Mouse (Mus musculus) embryonic facial prominence, embryonic 15.5 days (tissue): ENCODE results near the gene Cdkl2. TPM values are rescaled to one million over a fixed set of nuclear protein-coding genes. Genes with fewer than 3 reads are reported as not detected.

Experiments
- ATAC-seq: fragments of 200-750 bp; cut with Nextera tagmentation; 2 replicates; pipeline ENCODE4 v1.8.0; 2017; ENCODE audit warnings: low read depth, moderate TSS enrichment; ENCODE audit not compliant: insufficient number of reproducible peaks, low FRiP score, low TSS enrichment
- H3K27ac ChIP-seq: fragments of 300-500 bp; sonication (generic); replicated peaks from 2 replicates; pipeline ENCODE4 v1.5.1; 2015; ENCODE audit warnings: mild to moderate bottlenecking, inconsistent platforms
- H3K27me3 ChIP-seq: fragments of 300-500 bp; sonication (generic); 2 replicates; pipeline ENCODE4 v1.6.1; 2015; ENCODE audit warnings: inconsistent platforms
- H3K36me3 ChIP-seq: fragments of 300-500 bp; sonication (generic); 2 replicates; pipeline ENCODE4 v1.6.1; 2015; ENCODE audit warnings: mild to moderate bottlenecking, inconsistent platforms
- H3K4me1 ChIP-seq: fragments of 300-500 bp; sonication (generic); 2 replicates; pipeline ENCODE4 v1.6.1; 2015; ENCODE audit warnings: inconsistent platforms
- H3K4me2 ChIP-seq: fragments of 300-500 bp; sonication (generic); replicated peaks from 2 replicates; pipeline ENCODE4 v1.6.1; 2015; ENCODE audit warnings: mild to moderate bottlenecking, inconsistent platforms
- H3K4me3 ChIP-seq: fragments of 300-500 bp; sonication (generic); replicated peaks from 2 replicates; pipeline ENCODE4 v1.5.1; 2015; ENCODE audit warnings: mild to moderate bottlenecking, inconsistent platforms
- H3K9ac ChIP-seq: fragments of 300-500 bp; sonication (generic); 2 replicates; pipeline ENCODE4 v1.6.1; 2015; ENCODE audit warnings: inconsistent platforms
- H3K9me3 ChIP-seq: fragments of 300-500 bp; sonication (generic); replicated peaks from 2 replicates; pipeline ENCODE4 v1.6.1; 2016; ENCODE audit warnings: inconsistent platforms
- WGBS: fragments of 180-500 bp; shearing (Covaris S2); methylation state at CpG from one replicate; pipeline ENCODE4 v1.1.7; 2015; 5-methylcytosine and 5-hydroxymethylcytosine counted together
- polyA plus RNA-seq: library from polyadenylated mRNA; unstranded; fragments of >200 nt; fragmentation: Nextera tagmentation; extraction: Ambion mirVana; gene quantifications from 2 replicates; pipeline ENCODE4 v1.2.1, GENCODE M21; 2015

Gene Cdkl2
- polyA plus RNA-seq, 1 experiment from 2014 or later, result 5.2 TPM

DNA sequence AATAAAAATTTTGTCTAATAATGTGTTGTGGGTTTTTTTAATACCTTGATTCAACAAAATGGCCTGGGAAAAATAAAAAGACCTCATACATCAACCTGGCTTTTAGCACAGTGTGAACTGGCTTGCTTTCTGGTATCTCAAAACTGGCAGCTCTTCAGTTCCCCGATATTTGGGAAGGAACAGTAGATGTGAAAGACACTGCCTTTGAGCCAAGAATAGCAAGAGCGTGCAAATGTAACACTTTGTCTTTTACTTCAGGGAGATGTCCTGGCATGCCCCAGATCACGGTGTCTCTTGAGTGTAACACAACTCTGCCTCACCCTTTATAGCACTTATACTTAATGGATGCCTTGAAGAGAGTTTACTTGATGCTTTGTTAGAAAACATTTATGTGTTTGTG, 71.6 kb downstream of the Cdkl2 start:
- Histone ChIP-seq H3K4me2 (no peak overlapping the region), H3K36me3 (no peaks in the 10 kb centered on the region), H3K4me1 (no peaks in the 10 kb centered on the region), H3K27me3 (no peaks in the 10 kb centered on the region), H3K9ac (no peak overlapping the region), H3K4me3 (no peak overlapping the region), H3K27ac (no peak overlapping the region), H3K9me3 (no peaks in the 10 kb centered on the region)
- no peak for ATAC-seq
- WGBS, result 64% methylated on average over 3 of the region's 3 CpGs

DNA sequence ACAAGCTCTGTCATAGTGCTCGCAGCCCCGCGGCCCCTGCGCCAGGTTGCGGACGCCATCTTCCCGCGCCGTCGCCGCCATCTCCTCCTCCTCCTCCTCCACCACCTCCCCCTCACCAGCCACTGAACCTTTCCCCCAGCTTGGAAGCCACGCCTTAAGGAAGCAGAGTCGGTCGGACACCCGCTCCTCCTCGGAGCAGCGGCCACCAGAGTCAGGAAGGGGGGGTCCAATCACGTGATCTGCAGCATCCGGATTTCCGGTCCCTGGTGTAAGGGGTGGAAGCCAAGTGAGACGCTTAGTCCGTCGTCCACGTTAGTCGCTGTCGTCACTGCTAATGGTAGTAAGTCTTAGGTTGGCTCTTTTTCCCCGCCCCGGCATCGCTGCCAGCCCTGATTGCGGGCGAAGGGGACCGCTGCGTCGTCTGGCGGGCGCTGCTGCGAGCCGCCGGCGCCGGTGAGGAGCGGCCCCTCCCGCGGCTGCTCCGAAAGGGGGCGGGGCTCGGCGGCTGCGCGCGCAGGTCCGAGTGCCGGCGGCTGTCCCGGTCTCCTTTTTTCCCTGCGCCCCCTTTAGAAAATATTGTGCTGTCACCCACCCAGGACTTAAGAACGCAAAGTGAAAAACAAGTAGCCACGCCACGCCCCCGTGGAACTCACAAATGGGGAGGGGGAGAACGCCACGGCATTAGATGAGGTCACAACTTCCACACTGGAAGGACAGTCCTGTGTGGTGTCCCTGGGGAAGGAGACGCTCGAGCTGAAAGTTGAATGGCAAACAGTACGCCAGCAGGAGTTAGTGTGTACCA, 80.8 kb downstream of the Cdkl2 start, which contains the start of gene Rchy1:
Rchy1 (minus strand) TSS at position 430 of the 802 bp plus-strand sequence.
- H3K9ac ChIP-seq, result peak within 1 kb of the TSS; percentile 62
- no peaks in the 10 kb centered on the region for H3K27me3 ChIP-seq
- H3K4me3 ChIP-seq, result peak within 1 kb of the TSS; percentile 68
- H3K4me1 ChIP-seq, result peaks cover 17% of the 10 kb centered on the region
- H3K9me3 ChIP-seq, result no peaks in the 10 kb centered on the region
- ATAC-seq, result peak; percentile 97
- H3K27ac ChIP-seq, result peak within 1 kb of the TSS; percentile 99
- peaks cover 1% of the 10 kb centered on the region for H3K36me3 ChIP-seq
- H3K4me2 ChIP-seq, result peak within 1 kb of the TSS; percentile 55
- under 1% methylated on average over 65 of the region's 65 CpGs for WGBS

DNA sequence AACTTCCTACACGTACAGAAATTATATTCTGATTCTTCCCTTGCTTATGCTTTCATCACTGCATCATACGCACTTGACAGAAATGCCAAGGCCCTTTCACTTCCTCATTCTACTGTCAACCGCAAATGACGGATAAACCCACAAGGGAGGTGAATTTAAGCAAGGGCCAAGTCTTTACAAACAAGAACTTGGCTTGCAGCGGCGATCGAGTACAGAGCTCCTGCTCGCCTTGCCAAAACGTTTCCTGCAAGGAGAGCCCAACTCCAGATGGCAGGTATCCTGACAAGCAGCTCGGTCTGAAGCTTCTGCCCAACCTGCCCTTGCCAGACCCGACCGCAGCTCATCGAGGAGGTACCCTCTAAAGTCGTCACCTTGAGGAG, 81.4 kb downstream of the Cdkl2 start:
- peak overlapping the region; percentile 55 for H3K4me2 ChIP-seq
- H3K9me3 ChIP-seq, result no peaks in the 10 kb centered on the region
- H3K27me3 ChIP-seq, result no peaks in the 10 kb centered on the region
- peak overlapping the region; percentile 99 for H3K27ac ChIP-seq
- peak overlapping the region; percentile 62 for H3K9ac ChIP-seq
- peak; percentile 21; the same call in 1 of the 2 replicates for ATAC-seq
- peaks cover 17% of the 10 kb centered on the region for H3K4me1 ChIP-seq
- WGBS, result under 1% methylated on average over 14 of the region's 14 CpGs
- H3K4me3 ChIP-seq, result peak overlapping the region; percentile 68
- peaks cover 6% of the 10 kb centered on the region for H3K36me3 ChIP-seq

DNA sequence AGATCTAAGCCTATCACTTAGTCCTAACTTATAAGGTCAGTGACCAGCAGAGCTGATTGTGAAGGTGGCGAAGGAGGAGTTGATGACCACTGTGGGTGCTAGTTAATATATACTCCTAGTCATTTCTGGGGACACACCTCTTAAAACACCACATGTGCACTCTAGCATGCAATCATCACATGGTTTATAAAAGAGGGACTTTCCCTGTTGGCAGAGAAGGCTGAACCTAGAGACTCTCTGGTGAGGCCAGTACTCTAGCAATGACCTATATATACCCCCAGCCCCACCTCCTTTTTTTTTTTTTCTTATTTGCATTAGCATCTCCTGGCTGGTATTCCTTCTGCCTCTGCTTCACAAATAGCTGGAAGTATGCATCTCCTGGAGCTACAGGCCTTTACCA, 82.3 kb downstream of the Cdkl2 start:
- peaks cover 17% of the 10 kb centered on the region for H3K4me1 ChIP-seq
- 82% methylated on average over 1 of the region's 1 CpGs for whole genome bisulfite sequencing

DNA sequence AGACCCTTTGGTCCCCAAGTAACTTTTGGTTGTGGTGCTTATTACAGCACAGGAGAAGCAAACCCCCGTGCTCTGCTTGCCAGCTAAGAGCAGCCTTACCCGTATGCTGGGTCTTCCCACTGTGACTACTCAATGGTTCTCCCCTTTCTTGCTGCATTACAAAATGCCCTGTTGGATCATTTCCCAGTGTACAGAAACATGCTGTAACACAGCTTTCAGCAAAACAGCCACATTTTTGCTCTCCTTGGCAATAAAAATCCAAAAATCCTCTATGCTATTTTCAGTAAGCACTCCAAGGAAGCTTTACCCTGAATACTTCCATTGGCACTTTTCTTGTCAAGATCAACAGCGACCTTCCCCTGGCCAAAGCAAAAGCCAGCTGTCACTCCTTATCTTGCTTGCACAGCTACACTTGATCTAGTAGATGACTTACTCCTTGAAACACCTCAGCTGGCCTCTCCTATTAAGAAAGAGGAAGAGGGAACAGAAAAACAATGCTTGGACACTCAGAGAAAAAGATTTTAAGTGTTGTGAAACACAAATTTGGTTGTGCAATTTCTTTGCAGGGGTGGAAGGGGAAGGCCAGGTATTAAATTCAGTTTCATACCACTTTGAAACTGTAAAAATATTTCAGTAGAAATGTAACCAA, 83.0 kb downstream of the Cdkl2 start:
- H3K9me3 ChIP-seq, result no peaks in the 10 kb centered on the region
- peak overlapping the region; percentile 55 for H3K4me2 ChIP-seq
- H3K9ac ChIP-seq, result no peak overlapping the region
- H3K4me1 ChIP-seq, result peaks cover 17% of the 10 kb centered on the region
- no peaks in the 10 kb centered on the region for H3K27me3 ChIP-seq
- peak overlapping the region; percentile 99 for H3K27ac ChIP-seq
- ATAC-seq, result no peak
- H3K4me3 ChIP-seq, result peak overlapping the region; percentile 68
- peaks cover 14% of the 10 kb centered on the region for H3K36me3 ChIP-seq
- WGBS, result 38% methylated on average over 3 of the region's 3 CpGs

More for the DNA sequence above, 82.3 kb downstream of the Cdkl2 start:
- Histone ChIP-seq H3K27ac (peak overlapping the region; percentile 99), H3K36me3 (peaks cover 14% of the 10 kb centered on the region), H3K9me3 (no peaks in the 10 kb centered on the region), H3K9ac (no peak overlapping the region), H3K27me3 (no peaks in the 10 kb centered on the region), H3K4me2 (peak overlapping the region; percentile 55), H3K4me3 (peak overlapping the region; percentile 68)
- ATAC-seq, result no peak

DNA sequence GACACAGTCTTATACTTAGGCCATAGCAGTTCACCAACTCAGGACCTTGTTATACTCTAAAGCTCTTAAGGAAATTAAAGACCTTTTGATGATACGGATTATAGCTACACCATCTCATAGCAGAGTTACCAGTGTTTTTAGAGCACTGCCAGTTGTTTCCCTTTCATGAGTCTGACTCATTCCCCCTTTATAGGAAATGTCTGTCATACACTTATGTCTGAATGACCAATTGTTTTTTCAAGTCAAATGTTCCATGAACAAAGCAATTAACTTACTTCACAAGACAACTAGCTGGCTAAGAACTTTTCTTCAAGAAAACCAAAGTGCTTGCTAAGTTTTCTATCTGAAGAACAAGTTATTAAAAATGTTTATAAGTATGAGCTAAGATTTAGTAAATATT, 83.7 kb downstream of the Cdkl2 start:
- Histone ChIP-seq H3K9ac (no peak overlapping the region), H3K27me3 (no peaks in the 10 kb centered on the region), H3K9me3 (no peaks in the 10 kb centered on the region), H3K4me3 (no peak overlapping the region), H3K4me1 (peaks cover 17% of the 10 kb centered on the region), H3K27ac (no peak overlapping the region; the same call in 1 of the 2 replicates), H3K36me3 (peaks cover 15% of the 10 kb centered on the region), H3K4me2 (peak overlapping the region; percentile 55; the same call in 1 of the 2 replicates)
- WGBS, result 72% methylated on average over 1 of the region's 1 CpGs
- no peak for ATAC-seq

DNA sequence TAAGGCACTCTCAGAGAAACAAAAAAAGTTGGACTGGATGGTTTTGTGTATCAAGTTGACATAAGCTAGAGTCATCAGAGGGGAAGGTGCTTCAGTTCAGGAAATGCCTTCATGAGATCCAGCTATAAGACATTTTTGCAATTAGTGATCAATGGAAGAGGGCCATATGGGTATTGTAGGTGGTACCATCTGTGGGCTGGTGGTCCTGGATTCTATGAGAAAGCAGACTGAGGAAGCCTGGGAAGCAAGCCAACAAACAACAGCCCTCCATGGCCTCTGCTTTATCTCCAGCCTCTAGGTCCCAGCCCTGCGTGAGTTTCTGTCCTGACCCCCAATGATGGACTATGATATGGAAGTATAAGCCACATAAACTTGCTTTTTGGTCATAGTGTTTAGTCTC, 84.6 kb downstream of the Cdkl2 start:
- no peaks in the 10 kb centered on the region for H3K27me3 ChIP-seq
- peaks cover 17% of the 10 kb centered on the region for H3K4me1 ChIP-seq
- H3K4me3 ChIP-seq, result no peak overlapping the region
- WGBS, result 100% methylated on average over 1 of the region's 1 CpGs
- no peak for ATAC-seq
- H3K9me3 ChIP-seq, result no peaks in the 10 kb centered on the region
- H3K9ac ChIP-seq, result no peak overlapping the region
- no peak overlapping the region for H3K4me2 ChIP-seq
- H3K27ac ChIP-seq, result no peak overlapping the region
- peaks cover 18% of the 10 kb centered on the region for H3K36me3 ChIP-seq

DNA sequence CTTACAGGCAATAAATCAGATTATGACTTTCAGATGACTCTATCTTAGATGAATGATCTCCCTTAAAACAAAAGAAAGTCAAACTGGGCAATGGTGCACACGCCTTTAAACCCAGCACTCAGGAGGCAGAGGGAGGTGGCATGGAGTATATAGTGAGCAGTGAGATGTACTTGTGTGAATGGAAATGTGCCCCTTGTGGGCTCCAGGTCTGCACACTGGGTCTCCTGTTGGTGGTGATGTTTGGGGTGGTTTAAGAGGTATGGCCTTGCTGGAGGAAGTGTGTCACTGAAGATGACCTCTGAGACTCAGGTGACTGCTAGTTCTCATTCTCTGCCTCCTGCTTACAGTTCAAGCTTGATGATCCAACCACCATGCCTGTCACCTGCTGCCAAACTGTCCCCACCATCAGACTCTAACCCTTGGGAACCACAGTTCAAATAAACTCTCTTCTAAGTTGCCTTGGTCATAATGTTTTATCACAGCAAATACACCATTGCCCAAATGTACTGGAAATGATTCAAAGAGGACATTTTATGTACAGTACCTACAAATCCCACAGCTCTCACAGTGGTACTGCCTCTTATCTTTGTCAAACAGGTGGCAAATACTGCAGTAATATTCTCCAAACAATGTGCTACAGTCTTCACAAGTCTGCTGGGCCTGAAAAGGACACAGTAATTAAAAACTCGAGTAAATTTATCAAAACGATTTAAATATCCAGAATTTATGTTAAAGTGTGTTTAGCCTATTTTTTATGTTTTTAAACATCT, 86.5 kb downstream of the Cdkl2 start:
- 90% methylated on average over 3 of the region's 3 CpGs for WGBS
- ATAC-seq, result no peak

More for the DNA sequence above, 86.5 kb downstream of the Cdkl2 start:
- no peak overlapping the region for H3K9ac ChIP-seq
- H3K27me3 ChIP-seq, result no peaks in the 10 kb centered on the region
- no peak overlapping the region for H3K4me2 ChIP-seq
- H3K36me3 ChIP-seq, result peaks cover 25% of the 10 kb centered on the region
- no peak overlapping the region for H3K27ac ChIP-seq
- H3K4me1 ChIP-seq, result peaks cover 17% of the 10 kb centered on the region
- no peaks in the 10 kb centered on the region for H3K9me3 ChIP-seq
- no peak overlapping the region for H3K4me3 ChIP-seq

Other genes starting within 250 kb of the Cdkl2 start
- gene Rchy1, start 80.8 kb downstream of the Cdkl2 start, polyA plus RNA-seq, result 79.8 and 83.6 TPM in 2 replicates
- gene Odaph, start 56.4 kb downstream of the Cdkl2 start, polyA plus RNA-seq, result 0.60 TPM in 1 of 2 replicates, not detected in the other
- 144 and 151 TPM in 2 replicates for gene G3bp2, start 39.8 kb upstream of the Cdkl2 start, polyA plus RNA-seq
- 49.9 and 50.0 TPM in 2 replicates for gene Uso1, start 94.1 kb upstream of the Cdkl2 start, polyA plus RNA-seq
- not detected in 2 replicates for gene U90926, start 171.5 kb upstream of the Cdkl2 start, polyA plus RNA-seq
- 0.07 and 0.14 TPM in 2 replicates for gene Ppef2, start 212.4 kb upstream of the Cdkl2 start, polyA plus RNA-seq
- gene Naaa, start 234.3 kb upstream of the Cdkl2 start, polyA plus RNA-seq, result 13.3 and 13.9 TPM in 2 replicates